Mouse (Mus musculus): ENCODE measurements around the gene Lrrc39. TPM values are rescaled to one million over a fixed set of nuclear protein-coding genes. Genes with fewer than 3 reads are reported as not detected.

Gene Lrrc39
- polyA plus RNA-seq, 1 experiment from 2014 or later = 5.2 TPM

DNA sequence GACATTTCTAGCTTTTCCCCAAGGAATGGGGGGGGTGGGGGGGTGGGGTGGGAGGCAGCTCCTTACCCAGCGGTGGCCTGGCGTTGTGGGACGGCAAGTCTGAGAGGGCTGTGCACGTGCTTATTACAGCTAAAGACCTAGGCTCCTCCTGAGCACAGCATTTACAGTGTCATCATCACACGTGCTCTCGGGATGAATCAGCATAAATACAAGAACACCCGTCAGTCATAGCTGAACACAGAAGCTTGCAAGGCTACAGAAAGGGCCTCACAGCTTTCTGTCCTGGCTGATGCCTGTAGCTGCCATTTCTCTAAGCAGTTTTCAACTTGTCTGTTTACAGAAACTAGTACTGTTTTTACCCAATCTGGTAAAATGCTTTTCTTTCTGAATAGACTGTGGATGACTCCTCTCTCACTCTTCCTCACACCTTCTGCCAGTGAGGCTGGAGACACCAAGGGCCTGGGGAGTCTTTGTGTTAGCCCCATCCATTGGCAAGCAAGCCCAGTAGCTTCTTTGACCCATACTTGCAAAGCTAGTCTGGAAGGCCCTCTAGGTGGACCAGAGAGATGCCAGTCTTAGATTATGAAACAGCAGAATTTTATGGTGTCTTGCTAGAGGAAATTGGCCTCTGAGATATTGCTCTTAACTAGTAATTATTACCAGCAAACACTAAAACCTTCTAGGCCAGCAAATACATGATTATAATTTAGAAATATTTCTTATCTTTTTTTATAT is 58.0 kb downstream of the Lrrc39 start:
- Histone ChIP-seq H3K27ac (ENCODE audit: low read depth, low read length) (no peak overlapping the region), H3K36me3 (ENCODE audit: control insufficient read depth, insufficient read depth) (peaks cover 17% of the 10 kb centered on the region), H3K4me2 (replicated peaks; ENCODE audit: low read depth) (no peak overlapping the region), H3K27me3 (replicated peaks; ENCODE audit: control insufficient read depth, insufficient read depth, low read length) (no peaks in the 10 kb centered on the region), H3K9ac (ENCODE audit: low read depth, low read length) (no peak overlapping the region), H3K9me3 (ENCODE audit: control insufficient read depth) (no peaks in the 10 kb centered on the region), H3K4me3 (ENCODE audit: low read depth, low read length) (no peak overlapping the region), H3K4me1 (replicated peaks; ENCODE audit: control insufficient read depth, insufficient read depth, low read length) (no peaks in the 10 kb centered on the region)
- no peak for TF ChIP-seq CTCF (IDR thresholded peaks at IDR 0.05; ENCODE audit: low read depth)
- no peak for ATAC-seq
- 91% methylated on average over 7 of the region's 7 CpGs for WGBS

- no peak overlapping the region for H3K27ac ChIP-seq (ENCODE audit: low read depth, low read length)
- H3K9ac ChIP-seq (ENCODE audit: low read depth, low read length) = no peak overlapping the region
- no peak overlapping the region for H3K4me3 ChIP-seq (ENCODE audit: low read depth, low read length)
- H3K9me3 ChIP-seq (ENCODE audit: control insufficient read depth) = no peaks in the 10 kb centered on the region
- no peaks in the 10 kb centered on the region for H3K27me3 ChIP-seq (replicated peaks; ENCODE audit: control insufficient read depth, insufficient read depth, low read length)
- 95% methylated on average over 7 of the region's 7 CpGs for WGBS
- peaks cover 12% of the 10 kb centered on the region; the same call in 1 of the 2 replicates for H3K36me3 ChIP-seq (ENCODE audit: control insufficient read depth, insufficient read depth)
- TF ChIP-seq CTCF (IDR thresholded peaks at IDR 0.05; ENCODE audit: low read depth) = no peak
- H3K4me2 ChIP-seq (replicated peaks; ENCODE audit: low read depth) = no peak overlapping the region
- no peak for ATAC-seq
- no peaks in the 10 kb centered on the region for H3K4me1 ChIP-seq (replicated peaks; ENCODE audit: control insufficient read depth, insufficient read depth, low read length)
Observed at GRCm38 (mm10) chr3:116622641-116623040, 59.9 kb downstream of the Lrrc39 start.

DNA sequence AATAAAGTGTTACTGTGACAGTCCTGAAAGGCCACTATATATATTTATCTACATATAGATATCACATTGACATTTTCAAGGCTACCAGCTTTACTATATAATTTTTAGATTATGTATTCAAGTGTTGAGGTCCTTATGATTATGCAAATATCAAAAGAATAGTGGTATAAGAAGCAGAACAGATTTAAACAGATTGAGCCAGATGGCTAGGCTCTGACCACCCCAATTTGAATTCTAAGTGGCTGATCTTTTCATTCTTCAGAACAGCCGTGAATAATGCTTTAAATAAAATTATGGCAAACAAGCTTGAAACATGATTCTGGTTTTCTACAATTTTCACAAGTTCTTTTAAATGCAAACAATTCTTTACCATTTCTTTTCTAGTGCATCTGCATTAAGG is 68.7 kb downstream of the Lrrc39 start:
- Histone ChIP-seq H3K27me3 (replicated peaks; ENCODE audit: control insufficient read depth, insufficient read depth, low read length) (no peaks in the 10 kb centered on the region), H3K9ac (ENCODE audit: low read depth, low read length) (no peak overlapping the region), H3K4me3 (ENCODE audit: low read depth, low read length) (no peak overlapping the region), H3K36me3 (ENCODE audit: control insufficient read depth, insufficient read depth) (peaks cover 45% of the 10 kb centered on the region), H3K4me2 (replicated peaks; ENCODE audit: low read depth) (no peak overlapping the region), H3K27ac (ENCODE audit: low read depth, low read length) (no peak overlapping the region), H3K4me1 (replicated peaks; ENCODE audit: control insufficient read depth, insufficient read depth, low read length) (no peaks in the 10 kb centered on the region), H3K9me3 (ENCODE audit: control insufficient read depth) (no peaks in the 10 kb centered on the region)
- ATAC-seq = no peak
- WGBS = 83% methylated on average over 1 of the region's 1 CpGs
- TF ChIP-seq CTCF (IDR thresholded peaks at IDR 0.05; ENCODE audit: low read depth) = no peak

Other genes with a start within 250 kb of the Lrrc39 start
- 6.5 and 6.6 TPM in 2 replicates for gene Cdc14a, start 138.9 kb upstream of the Lrrc39 start, polyA plus RNA-seq (2015; fragmentation: Nextera tagmentation; extraction: Ambion mirVana)
- gene Rtca, start 54.8 kb upstream of the Lrrc39 start, polyA plus RNA-seq (2015; fragmentation: Nextera tagmentation; extraction: Ambion mirVana) = 54.4 and 61.5 TPM in 2 replicates
- gene Dbt, start 49.9 kb upstream of the Lrrc39 start, polyA plus RNA-seq (2015; fragmentation: Nextera tagmentation; extraction: Ambion mirVana) = 4.4 and 5.2 TPM in 2 replicates
- gene Sass6, start 32.0 kb downstream of the Lrrc39 start, polyA plus RNA-seq (2015; fragmentation: Nextera tagmentation; extraction: Ambion mirVana) = 4.1 TPM in 2 replicates
- gene Trmt13, start 51.6 kb downstream of the Lrrc39 start, polyA plus RNA-seq (2015; fragmentation: Nextera tagmentation; extraction: Ambion mirVana) = 8.2 and 11.0 TPM in 2 replicates
- gene Mfsd14a, start 99.7 kb downstream of the Lrrc39 start, polyA plus RNA-seq (2015; fragmentation: Nextera tagmentation; extraction: Ambion mirVana) = 39.4 and 40.0 TPM in 2 replicates
- gene Gm43191, start 118.3 kb downstream of the Lrrc39 start, polyA plus RNA-seq (2015; fragmentation: Nextera tagmentation; extraction: Ambion mirVana) = not detected in 2 replicates
- gene Slc35a3, start 149.9 kb downstream of the Lrrc39 start, polyA plus RNA-seq (2015; fragmentation: Nextera tagmentation; extraction: Ambion mirVana) = 19.1 and 20.0 TPM in 2 replicates
- gene Agl, start 245.2 kb downstream of the Lrrc39 start, polyA plus RNA-seq (2015; fragmentation: Nextera tagmentation; extraction: Ambion mirVana) = 6.3 and 6.9 TPM in 2 replicates